Mouse (Mus musculus) cortical plate, adult 2 months (tissue): Measurements from ENCODE around the gene Foxp1.

ENCODE experiments used
- CTCF ChIP-seq: fragments of 200-500 bp; IDR thresholded peaks from 2 replicates; pipeline ENCODE4 v1.5.1; 2011; ENCODE audit warnings: mild to moderate bottlenecking, control low read depth, low read length; ENCODE audit not compliant: insufficient read depth; ENCODE audit errors: extremely low read depth
- POLR2A ChIP-seq: fragments of 200-500 bp; IDR thresholded peaks from 2 replicates; pipeline ENCODE4 v1.6.1; 2011; ENCODE audit warnings: mild to moderate bottlenecking, low read length, control low read depth; ENCODE audit not compliant: insufficient read depth; ENCODE audit errors: extremely low read depth

DNA sequence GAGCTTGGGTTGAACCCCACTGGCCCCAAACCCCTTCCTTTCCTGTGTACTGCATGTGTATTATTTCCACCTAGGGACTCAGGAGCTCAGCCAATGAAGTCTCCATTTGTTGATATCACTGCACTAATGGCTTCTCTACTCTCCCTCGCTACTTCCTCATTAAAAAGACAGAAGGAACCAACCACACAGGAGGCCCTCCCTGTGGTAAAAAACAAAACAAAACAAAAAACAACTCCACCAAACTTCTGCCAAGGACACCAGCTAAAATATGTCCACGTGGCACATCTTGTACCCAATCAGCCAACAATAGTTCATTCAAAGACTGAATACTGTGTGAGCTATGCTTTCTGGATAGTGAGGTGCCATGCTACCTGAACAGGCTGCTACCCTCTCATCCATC lies 537.1 kb downstream of the Foxp1 start:
- TF ChIP-seq CTCF (no peak), POLR2A (no peak)
